ENCODE assay signal across 8 mouse cellular contexts in the genomic region with DNA sequence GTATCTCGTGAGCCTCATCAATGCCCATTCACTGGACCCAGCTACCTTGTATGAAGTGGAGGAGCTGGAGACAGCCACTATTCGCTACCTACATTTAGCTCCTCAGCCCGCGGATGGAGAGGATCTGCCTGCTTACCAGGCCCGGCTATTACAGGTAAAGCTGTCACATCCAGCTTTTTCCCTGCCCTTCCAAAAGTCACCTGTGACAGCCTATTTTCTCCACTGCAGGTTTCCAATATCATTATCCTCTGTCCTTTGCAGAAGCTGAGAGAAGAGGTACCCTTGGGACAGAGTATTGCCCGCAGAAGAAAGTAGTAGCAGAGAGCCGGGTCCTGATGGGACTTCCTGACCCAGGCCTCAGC. TPM values are rescaled to one million over a fixed set of nuclear protein-coding genes. Genes with fewer than 3 reads are reported as not detected.
DNase-seq lines count a peak whose midpoint lies in the region; ATAC-seq and TF ChIP-seq lines count a peak whose summit lies in the region.

TSS of gene Irf9 (plus strand) at position 301 of the 362 bp plus-strand sequence.

- H3K4me2 ChIP-seq in heart, embryonic 13.5 days: peak within 1 kb of the TSS; percentile 72
- peak within 1 kb of the TSS; percentile 59 for H3K4me2 ChIP-seq in embryonic facial prominence, embryonic 14.5 days (ENCODE audit: low read depth, low read length)
- H3K4me2 ChIP-seq in intestine, embryonic 15.5 days (replicated peaks): peak within 1 kb of the TSS; percentile 74
- peak within 1 kb of the TSS; percentile 55 for H3K4me2 ChIP-seq in myocyte (ENCODE audit: low read depth)

- H3K36me3 ChIP-seq in heart, embryonic 13.5 days: peaks cover 88% of the 10 kb centered on the region
- peaks cover 81% of the 10 kb centered on the region for H3K36me3 ChIP-seq in embryonic facial prominence, embryonic 14.5 days (ENCODE audit: control insufficient read depth, insufficient read depth, low read length)
- peaks cover 49% of the 10 kb centered on the region for H3K36me3 ChIP-seq in intestine, embryonic 15.5 days
- peaks cover 20% of the 10 kb centered on the region for H3K36me3 ChIP-seq in myocyte (ENCODE audit: control insufficient read depth, insufficient read depth)

- peaks cover 17% of the 10 kb centered on the region for H3K4me1 ChIP-seq in heart, embryonic 13.5 days
- peaks cover 4% of the 10 kb centered on the region; the same call in 1 of the 2 replicates for H3K4me1 ChIP-seq in embryonic facial prominence, embryonic 14.5 days (ENCODE audit: control insufficient read depth, insufficient read depth, low read length)
- 0 out of 2 replicates have a peak, but pooled peaks cover 10% of the 10 kb centered on the region for H3K4me1 ChIP-seq in intestine, embryonic 15.5 days (replicated peaks)

- TF ChIP-seq POLR2A in myocyte (IDR thresholded peaks at IDR 0.05; ENCODE audit: insufficient read length, low read depth): no peak

- 79% methylated on average over 7 of the region's 7 CpGs for WGBS in heart, embryonic 13.5 days
- 83% methylated on average over 7 of the region's 7 CpGs for WGBS in embryonic facial prominence, embryonic 14.5 days
- WGBS in intestine, embryonic 15.5 days: 80% methylated on average over 7 of the region's 7 CpGs

- peak within 1 kb of the TSS; percentile 54 for H3K4me3 ChIP-seq in heart, embryonic 13.5 days
- H3K4me3 ChIP-seq in embryonic facial prominence, embryonic 14.5 days (ENCODE audit: low read depth, low read length): peak within 1 kb of the TSS; percentile 42
- peak within 1 kb of the TSS; percentile 39 for H3K4me3 ChIP-seq in intestine, embryonic 15.5 days (replicated peaks)
- no peak within 1 kb of the TSS for H3K4me3 ChIP-seq in myocyte

- DNase-seq in heart, postnatal 4 days: no peak
- no peak for DNase-seq in embryonic facial prominence, embryonic 14.5 days (ENCODE audit: low spot score)
- DNase-seq in cerebellum, adult 18-20 months: no peak
- no peak for DNase-seq in retina, postnatal 1 day

- peak within 1 kb of the TSS; percentile 84 for H3K27ac ChIP-seq in heart, embryonic 13.5 days (replicated peaks)
- H3K27ac ChIP-seq in embryonic facial prominence, embryonic 14.5 days (replicated peaks; ENCODE audit: low read depth, low read length): peak within 1 kb of the TSS; percentile 48
- peak within 1 kb of the TSS; percentile 82 for H3K27ac ChIP-seq in intestine, embryonic 15.5 days

- no peak for ATAC-seq in heart, embryonic 13.5 days (ENCODE audit: extremely low read depth, insufficient number of reproducible peaks, low FRiP score, low TSS enrichment)
- no peak for ATAC-seq in CD4-positive, CD25-positive, alpha-beta regulatory T cell, adult 4 months
- ATAC-seq in embryonic facial prominence, embryonic 14.5 days (ENCODE audit: low read depth): no peak
- no peak for ATAC-seq in intestine, embryonic 15.5 days

- no peaks in the 10 kb centered on the region for H3K27me3 ChIP-seq in heart, embryonic 13.5 days (replicated peaks)
- no peaks in the 10 kb centered on the region for H3K27me3 ChIP-seq in embryonic facial prominence, embryonic 14.5 days (replicated peaks; ENCODE audit: control insufficient read depth, insufficient read depth, low read length)
- H3K27me3 ChIP-seq in intestine, embryonic 15.5 days (replicated peaks): no peaks in the 10 kb centered on the region
- H3K27me3 ChIP-seq in myocyte (ENCODE audit: control insufficient read depth, insufficient read depth, insufficient read length): no peaks in the 10 kb centered on the region

- H3ac ChIP-seq in myocyte (ENCODE audit: control insufficient read depth, insufficient read length): no peak within 1 kb of the TSS

- no peaks in the 10 kb centered on the region for H3K9me3 ChIP-seq in heart, embryonic 13.5 days
- H3K9me3 ChIP-seq in embryonic facial prominence, embryonic 14.5 days (ENCODE audit: control insufficient read depth, low read length): no peaks in the 10 kb centered on the region
- no peaks in the 10 kb centered on the region for H3K9me3 ChIP-seq in intestine, embryonic 15.5 days

- H3K9ac ChIP-seq in heart, embryonic 13.5 days: peak within 1 kb of the TSS; percentile 81
- peak within 1 kb of the TSS; percentile 60 for H3K9ac ChIP-seq in embryonic facial prominence, embryonic 14.5 days (ENCODE audit: low read depth, low read length)
- H3K9ac ChIP-seq in intestine, embryonic 15.5 days: peak within 1 kb of the TSS; percentile 56

- no peaks in the 10 kb centered on the region for H3K79me2 ChIP-seq in myocyte (ENCODE audit: control insufficient read depth, insufficient read depth)

TF ChIP-seq in myocyte, 11 proteins besides CTCF, POLR2A, EP300 and RAD21:
- TF ChIP-seq MAX (IDR thresholded peaks at IDR 0.05; ENCODE audit: low read depth) (no peak), TCF12 (IDR thresholded peaks at IDR 0.05; ENCODE audit: insufficient read depth, poor library complexity, severe bottlenecking) (no peak), E2F4 (IDR thresholded peaks at IDR 0.05; ENCODE audit: insufficient read depth) (no peak), REST (IDR thresholded peaks at IDR 0.05; ENCODE audit: insufficient read depth, insufficient read length) (no peak), MYOD1 (IDR thresholded peaks at IDR 0.05; ENCODE audit: control insufficient read depth in 1 of 3, insufficient read length in 2 of 3, low read depth in 2 of 3) (no peak), USF1 (IDR thresholded peaks at IDR 0.05; ENCODE audit: low read depth) (no peak), CEBPB (IDR thresholded peaks at IDR 0.05; ENCODE audit: insufficient read depth, poor library complexity, severe bottlenecking) (no peak), MYOG (IDR thresholded peaks at IDR 0.05; ENCODE audit: control insufficient read depth in 1 of 3, insufficient read depth in 1 of 3, insufficient read length in 2 of 3, low read depth in 2 of 3) (no peak)

RNA-seq across cellular contexts. Expression of gene Irf9, which starts in this region (rescaled TPM):
- 9.7 and 10.1 TPM in 2 replicates for polyA plus RNA-seq in heart, embryonic 13.5 days (2015; fragmentation: Nextera tagmentation; extraction: Ambion mirVana)
- 1 to 10 TPM; 7.6 to 9.9 TPM for total RNA-seq in heart, postnatal 4 days (2021)
- polyA plus RNA-seq in CD4-positive, CD25-positive, alpha-beta regulatory T cell, adult 4 months (2017; shearing (Covaris generic)): 100 to 1,000 TPM; 168 to 222 TPM
- 10.8 and 12.1 TPM in 2 replicates for polyA plus RNA-seq in embryonic facial prominence, embryonic 14.5 days (2014; fragmentation: Nextera tagmentation; extraction: Ambion mirVana)
- 10.5 and 10.8 TPM in 2 replicates for polyA plus RNA-seq in intestine, embryonic 15.5 days (2015; fragmentation: Nextera tagmentation; extraction: Ambion mirVana)
- polyA plus RNA-seq in myocyte (2012; fragmentation: generic; extraction: Trizol): 4.0 TPM

Comparison
In these comparisons a context has a peak if more than half of its experiments do, and no peak if none do; other contexts are left out.
1. RNA of gene Irf9 (polyA plus RNA-seq): 168 to 222 TPM in CD4-positive, CD25-positive, alpha-beta regulatory T cell, adult 4 months; 10.8 to 12.1 TPM in embryonic facial prominence, embryonic 14.5 days, 10.5 to 10.8 TPM in intestine, embryonic 15.5 days, 9.7 to 10.1 TPM in heart, embryonic 13.5 days and 4.0 TPM in myocyte (single experiment); every median in the first group is over 10 times any median in the second.
2. Peak in every context shown above with its lines, with median percentiles within 50 percentile points of each other: H3K27ac ChIP-seq, H3K4me2 ChIP-seq and H3K9ac ChIP-seq.